Mouse (Mus musculus) c-Kit-negative CD71-positive TER-119-positive erythroid progenitor cells, embryonic 14.5 days (primary cell): ENCODE data around the gene Plcd3.

Source experiments
- DNase-seq: peaks from one replicate; pipeline ENCODE4 v3.0.0-alpha.2; 2013; ENCODE audit warnings: low read depth, low spot score

The Plcd3 gene

DNA sequence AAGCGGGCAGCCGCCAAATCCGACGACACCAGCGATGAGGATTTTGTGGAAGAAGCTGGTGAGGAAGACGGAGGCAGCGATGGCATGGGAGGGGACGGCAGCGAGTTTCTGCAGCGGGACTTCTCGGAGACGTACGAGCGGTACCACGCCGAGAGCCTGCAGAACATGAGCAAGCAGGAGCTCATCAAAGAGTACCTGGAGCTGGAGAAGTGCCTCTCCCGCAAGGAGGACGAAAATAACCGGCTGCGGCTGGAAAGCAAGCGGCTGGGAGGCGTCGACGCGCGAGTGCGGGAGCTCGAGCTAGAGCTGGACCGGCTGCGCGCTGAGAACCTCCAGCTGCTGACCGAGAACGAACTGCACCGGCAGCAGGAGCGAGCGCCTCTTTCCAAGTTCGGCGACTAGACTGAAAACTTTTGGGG is 16.1 kb upstream of the Plcd3 start:
- DNase-seq, result no peak

- DNase-seq, result peak; percentile 64
These were observed 15.6 kb upstream of the Plcd3 start for GRCm38 (mm10) chr11:103116959-103117590.

- peak; percentile 100 for DNase-seq
These were observed 14.8 kb upstream of the Plcd3 start, which contains the start of gene Hexim1 for GRCm38 (mm10) chr11:103116008-103116818. TSS of gene Hexim1 (plus strand) at chr11:103116231.

GRCm38 (mm10) chr11:103115163-103116007 is 13.9 kb upstream of the Plcd3 start:
- peak; percentile 76 for DNase-seq

- no peak for DNase-seq
These were observed 12.9 kb upstream of the Plcd3 start for GRCm38 (mm10) chr11:103114270-103114943.

DNA sequence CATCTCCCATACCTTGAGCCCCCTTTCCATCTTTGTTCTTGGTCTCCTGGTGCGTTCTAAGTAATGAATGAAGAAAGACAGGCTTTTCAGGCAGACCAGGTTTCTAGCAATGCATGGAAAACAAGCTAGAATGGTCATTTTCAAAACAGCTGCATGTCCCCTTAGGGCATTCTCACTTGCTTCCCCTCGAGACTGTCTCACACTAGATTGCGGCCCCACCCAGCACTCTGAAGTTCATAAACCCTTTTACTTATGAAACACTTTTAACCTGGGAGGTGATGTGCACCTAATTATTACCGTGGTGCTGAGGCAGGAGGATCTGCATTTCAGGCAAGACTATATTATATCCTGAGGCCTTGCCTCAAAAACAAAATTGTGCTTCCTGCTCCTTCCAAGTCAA is 12.3 kb upstream of the Plcd3 start:
- DNase-seq, result no peak

DNA sequence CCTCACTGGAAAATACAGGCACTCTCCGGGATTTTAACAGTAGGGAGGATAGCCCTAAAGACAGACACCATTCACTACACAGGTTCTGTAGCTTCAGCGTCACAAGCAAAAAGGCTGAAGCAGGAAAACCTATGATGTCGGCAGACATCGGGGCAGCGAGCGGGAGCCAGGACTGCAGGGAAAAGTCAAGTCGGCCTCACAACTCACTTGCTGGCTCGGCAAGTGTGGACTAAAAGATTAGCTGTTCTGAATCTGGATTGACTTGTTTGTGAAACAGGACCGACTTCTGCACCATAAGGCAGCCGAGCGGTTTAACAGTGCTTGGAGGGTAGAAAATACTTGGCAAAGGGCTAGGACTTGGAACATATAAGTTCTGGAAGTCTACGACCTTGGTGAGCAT is 11.5 kb upstream of the Plcd3 start:
- DNase-seq, result no peak

DNA sequence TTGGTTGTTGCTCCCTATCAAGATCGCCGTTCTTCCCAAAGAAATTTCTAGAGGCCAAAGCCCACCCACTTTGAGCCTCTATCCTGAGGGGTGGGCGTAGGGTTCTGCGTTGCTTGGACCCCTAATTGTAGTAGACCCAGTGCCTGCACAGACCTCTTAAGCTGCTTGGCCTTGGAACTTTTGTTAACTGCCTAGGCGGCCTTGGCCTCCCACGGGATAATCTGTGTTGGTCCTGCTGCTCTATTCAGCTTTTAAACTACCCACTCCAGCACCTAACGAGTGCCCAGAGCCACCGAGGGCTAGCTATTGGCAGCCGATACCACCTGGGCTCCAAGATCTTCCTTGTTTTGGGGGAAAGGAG is 11.1 kb upstream of the Plcd3 start:
- no peak for DNase-seq

GRCm38 (mm10) chr11:103111881-103112551 is 10.6 kb upstream of the Plcd3 start:
- DNase-seq, result no peak

- no peak for DNase-seq
These were observed 9.8 kb upstream of the Plcd3 start for GRCm38 (mm10) chr11:103111301-103111700.

DNA sequence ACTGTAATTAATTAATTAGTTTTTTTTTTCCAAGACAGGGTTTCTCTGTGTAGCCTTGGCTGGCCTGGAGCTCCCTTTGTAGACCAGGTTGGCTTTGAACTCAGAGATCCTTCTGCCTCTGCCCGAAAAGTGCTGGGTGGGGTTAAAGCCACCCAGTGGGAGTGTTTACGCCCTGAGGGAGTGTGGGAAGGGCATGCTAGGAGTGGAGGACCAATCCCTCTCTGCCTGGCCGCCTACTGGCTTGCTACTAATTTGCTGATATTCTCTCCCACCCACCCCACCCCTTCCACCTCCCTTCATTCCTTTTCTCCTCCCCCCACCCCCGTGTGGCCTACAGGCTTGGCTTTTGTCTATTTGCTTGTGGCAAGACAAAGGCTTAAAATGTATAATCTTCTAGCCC is 4.9 kb upstream of the Plcd3 start:
- DNase-seq, result peak; percentile 57

DNA sequence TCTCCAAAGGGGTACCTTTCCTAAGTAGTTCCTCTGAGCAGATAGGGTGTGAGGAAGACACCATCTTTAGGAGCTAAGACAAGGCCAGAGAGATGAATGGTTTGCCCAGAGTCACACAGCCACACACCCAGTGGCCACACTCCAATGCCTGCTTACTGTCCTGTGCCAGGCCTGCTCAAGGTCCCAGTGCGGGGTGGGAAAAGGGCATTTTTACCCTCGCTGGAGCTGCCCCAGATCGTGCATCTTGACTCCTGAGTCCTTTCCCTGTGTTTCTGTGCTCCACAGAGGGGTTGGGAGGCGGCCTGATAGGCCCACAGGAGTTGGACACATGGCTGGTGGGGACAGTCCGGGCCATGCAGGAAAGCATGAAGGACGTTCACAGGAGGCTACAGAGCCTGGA is 4.4 kb upstream of the Plcd3 start:
- DNase-seq, result no peak

- no peak for DNase-seq
These were observed 3.8 kb upstream of the Plcd3 start for GRCm38 (mm10) chr11:103105180-103105725.

DNA sequence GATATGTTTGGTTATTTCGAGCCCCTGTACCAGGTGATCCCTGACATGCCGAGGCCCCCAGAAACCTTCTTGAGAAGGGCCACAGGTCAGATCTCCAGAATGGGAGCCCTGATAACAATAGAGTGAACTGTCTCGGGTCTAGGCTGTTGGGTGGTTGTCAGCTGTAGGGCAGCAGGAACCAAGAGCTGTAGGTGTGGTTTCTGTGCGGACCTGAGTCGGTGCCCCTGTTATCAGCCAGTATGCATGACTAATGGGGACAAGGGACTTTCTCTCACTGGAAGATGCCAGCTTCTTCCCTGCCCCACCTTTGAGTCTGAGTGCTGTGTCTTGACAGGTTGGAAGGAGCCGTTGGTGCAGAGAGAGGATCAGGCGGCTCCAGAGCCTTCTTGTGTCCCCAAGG is 3.0 kb upstream of the Plcd3 start:
- peak; percentile 78 for DNase-seq

DNA sequence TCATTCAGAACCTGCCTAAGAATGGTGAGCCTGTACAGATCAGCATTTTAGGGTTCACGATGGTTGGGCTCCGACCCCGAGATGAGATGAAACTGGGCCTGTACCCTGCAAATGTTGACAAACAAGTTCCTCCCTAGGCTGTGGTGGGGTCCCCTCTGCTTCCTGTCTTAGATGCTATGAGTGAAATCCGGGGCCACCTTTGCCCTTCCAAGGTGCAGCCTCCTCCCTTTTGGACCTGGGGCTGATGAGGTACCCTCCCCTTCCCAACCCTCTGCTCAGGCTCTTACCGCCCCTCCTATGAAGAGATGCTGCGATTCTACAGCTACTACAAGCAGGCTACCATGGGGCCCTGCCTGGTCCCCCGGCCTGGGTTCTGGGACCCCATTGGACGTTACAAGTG is 2.2 kb upstream of the Plcd3 start:
- no peak for DNase-seq

DNA sequence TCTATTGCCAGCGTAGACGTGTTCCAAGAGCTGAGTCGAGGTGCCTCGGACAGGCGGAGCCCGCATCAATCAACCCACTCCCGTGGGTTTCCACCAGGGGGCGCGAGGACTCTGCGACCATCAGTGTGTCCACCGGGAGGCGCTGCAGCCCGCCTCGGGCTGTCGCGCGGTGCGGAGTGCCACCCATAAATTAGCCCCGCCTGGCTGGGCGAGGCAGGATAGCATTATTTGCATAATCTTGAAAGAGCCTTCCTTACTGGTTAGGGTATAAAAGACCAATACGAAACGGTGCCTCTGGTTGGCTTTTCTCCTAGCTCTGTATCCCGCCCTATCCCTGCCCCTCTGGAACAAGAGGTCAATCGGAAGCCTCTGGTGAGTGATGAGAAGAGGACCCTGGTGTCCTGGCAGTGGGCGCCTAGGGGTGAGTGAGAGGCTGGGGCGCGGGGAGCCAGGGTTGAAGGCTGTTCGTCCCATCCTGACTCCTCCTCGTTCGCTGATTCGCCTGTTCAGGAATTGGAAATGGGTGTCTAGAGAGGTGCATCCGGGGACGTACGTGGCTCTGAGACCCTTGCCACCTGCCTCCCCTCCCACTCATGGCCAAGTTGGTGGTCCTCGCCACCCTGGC is 1.4 kb upstream of the Plcd3 start:
- peak; percentile 96 for DNase-seq

GRCm38 (mm10) chr11:103101866-103102501 is 526 bp upstream of the Plcd3 start:
- peak; percentile 52 for DNase-seq

GRCm38 (mm10) chr11:103100361-103100760 is 1.1 kb downstream of the Plcd3 start:
- no peak for DNase-seq

GRCm38 (mm10) chr11:103099352-103099940 is 2.0 kb downstream of the Plcd3 start:
- no peak for DNase-seq
